Mouse (Mus musculus) spleen, adult 12 weeks (tissue): Measurements from ENCODE around the gene G6pc2.

Experiments
- DNase-seq: peaks from one replicate; pipeline ENCODE4 v3.0.0; 2022; ENCODE audit warnings: low spot score

The G6pc2 gene

GRCm38 (mm10) chr2:69239315-69239714 is 28.4 kb downstream of the G6pc2 start:
- DNase-seq = no peak

DNA sequence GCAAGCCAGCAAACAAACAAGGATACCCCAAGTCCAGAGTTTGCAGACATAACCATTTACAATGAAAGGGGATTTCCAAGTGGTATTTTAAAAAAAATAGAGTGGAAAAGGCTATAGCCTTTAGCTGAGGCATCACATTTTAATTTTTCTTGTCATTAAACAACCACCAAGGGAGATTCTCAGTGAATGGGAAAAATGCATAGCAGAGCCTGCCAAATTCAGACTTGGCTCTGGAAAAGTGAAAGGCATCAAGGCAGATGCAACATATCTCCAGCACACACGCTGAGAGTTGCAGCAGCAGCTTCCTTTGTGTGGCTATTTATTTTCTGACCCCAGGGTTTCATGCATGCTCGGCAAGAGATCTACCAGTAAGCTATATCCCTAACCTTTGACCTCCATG is 34.1 kb downstream of the G6pc2 start:
- DNase-seq = no peak

GRCm38 (mm10) chr2:69247081-69247480 is 36.2 kb downstream of the G6pc2 start:
- no peak for DNase-seq

- DNase-seq = no peak
These were observed 37.4 kb downstream of the G6pc2 start for GRCm38 (mm10) chr2:69248221-69248755.

- no peak for DNase-seq
These were observed 53.3 kb downstream of the G6pc2 start for GRCm38 (mm10) chr2:69264069-69264618.

DNA sequence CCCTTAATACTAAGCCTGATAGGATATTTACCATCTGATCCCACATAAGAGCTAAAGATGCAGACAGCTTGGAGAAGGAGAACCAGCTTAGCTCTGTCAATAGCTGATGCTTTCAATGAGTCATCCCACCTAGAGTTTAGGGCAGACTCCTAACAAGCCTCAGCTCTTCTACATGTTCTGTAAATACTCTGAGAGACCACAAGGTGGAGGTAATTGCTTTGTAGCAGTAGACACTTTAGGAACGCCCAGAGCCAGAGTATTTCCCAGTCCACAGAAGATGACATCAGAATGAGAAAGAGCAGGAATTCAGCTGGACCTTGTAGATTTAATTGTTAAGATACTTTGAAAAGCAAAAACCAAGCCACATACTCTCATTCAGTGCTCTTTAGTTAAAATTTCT is 65.0 kb downstream of the G6pc2 start:
- DNase-seq = no peak
